Comparison of ENCODE assay signal across 26 mouse cellular contexts in genomic region chr7:141426948-141427730, GRCm38 (mm10). TPM values are rescaled to one million over a fixed set of nuclear protein-coding genes. Genes with fewer than 3 reads are reported as not detected.
A peak's percentile ranks its signal among the peaks of the same experiment; 100 is the strongest.
DNase-seq lines count a peak whose midpoint lies in the region; ATAC-seq and TF ChIP-seq lines count a peak whose summit lies in the region.
"Had no signal": no experiment of that assay in that cellular context is flagged by ENCODE, and none has a peak within 500 bp of the region (broad histone marks: within the 10 kb centered on the region; RNA-seq: fewer than 3 reads in every experiment).

No protein-coding gene starts in this region.

- no peak overlapping the region for H3K4me2 ChIP-seq in liver, embryonic 14.5 days (ENCODE audit: low read depth)
- no peak overlapping the region for H3K4me2 ChIP-seq in liver, postnatal 0 days (ENCODE audit: low read depth, low read length)
- H3K4me2 ChIP-seq: forebrain, embryonic 12.5 days; forebrain, embryonic 15.5 days; heart, embryonic 13.5 days; hindbrain, embryonic 12.5 days had no signal

- ATAC-seq in liver, embryonic 14.5 days (ENCODE audit: insufficient read depth) = 0 out of 2 replicates have a peak, but pooled peaks have one; percentile 22
- no peak for ATAC-seq in liver, postnatal 0 days
- peak; percentile 41; the same call in 1 of the 2 replicates for ATAC-seq in megakaryocyte progenitor cell, adult 5-6 weeks (replicated peaks; ENCODE audit: poor library complexity)
- ATAC-seq: forebrain, embryonic 15.5 days; hindbrain, embryonic 16.5 days; inflammation-experienced regulatory T-cells, adult 6 months; intestine, embryonic 16.5 days had no signal

- H3K36me3 ChIP-seq in liver, embryonic 14.5 days (replicated peaks; ENCODE audit: control insufficient read depth, insufficient read depth, low read depth) = no peaks in the 10 kb centered on the region
- peaks cover 11% of the 10 kb centered on the region for H3K36me3 ChIP-seq in liver, postnatal 0 days (replicated peaks; ENCODE audit: insufficient read depth, low read length)

- WGBS in liver, embryonic 14.5 days (ENCODE audit: insufficient replicate concordance) = 56% methylated on average over 12 of the region's 12 CpGs
- WGBS in liver, postnatal 0 days (ENCODE audit: insufficient replicate concordance) = 75% methylated on average over 12 of the region's 12 CpGs

- H3K27me3 ChIP-seq in liver, embryonic 14.5 days (ENCODE audit: control insufficient read depth, insufficient read depth, low read length) = no peaks in the 10 kb centered on the region
- H3K27me3 ChIP-seq in liver, postnatal 0 days (ENCODE audit: insufficient read depth, low read length) = no peaks in the 10 kb centered on the region
- H3K27me3 ChIP-seq: forebrain, embryonic 15.5 days; hindbrain, embryonic 12.5 days had no signal

- peaks cover 0 to 5% of the 10 kb centered on the region in 2 experiments; a peak in 2 of 4 replicates for H3K4me1 ChIP-seq in liver, embryonic 14.5 days (replicated peaks; ENCODE audit: control insufficient read depth in 2 of 2, insufficient read depth in 2 of 2, low read length in 1 of 2)
- peaks cover 3% of the 10 kb centered on the region for H3K4me1 ChIP-seq in liver, postnatal 0 days (ENCODE audit: insufficient read depth)

- DNase-seq in cerebellum, adult 9-11 months = peak; percentile 57
- DNase-seq in cerebellum, adult 11 months = no peak
- no peak for DNase-seq in liver, embryonic 14.5 days (ENCODE audit: low read depth in 3 of 3, low spot score in 3 of 3)
- no peak for DNase-seq in liver, postnatal 0 days
- no peak for DNase-seq in urinary bladder, adult 18-20 months (ENCODE audit: low spot score in 2 of 2)
- DNase-seq in layer of hippocampus, postnatal 10 days (ENCODE audit: low spot score in 2 of 2) = no peak
- DNase-seq: adrenal gland, adult 2 months; adrenal gland, postnatal 14 days; B cell, adult 2 months; cerebellum, postnatal 10 days; cerebellum, postnatal 36 days; gastrocnemius, postnatal 25 days; heart, adult 2 months; heart, postnatal 14 days had no signal

- TF ChIP-seq EP300 in liver, embryonic 14.5 days (IDR thresholded peaks at IDR 0.05; ENCODE audit: low read depth) = no peak
- no peak for TF ChIP-seq EP300 in liver, postnatal 0 days (IDR thresholded peaks at IDR 0.05; ENCODE audit: low read depth)

- H3K27ac ChIP-seq in liver, embryonic 14.5 days = no peak overlapping the region
- no peak overlapping the region for H3K27ac ChIP-seq in liver, postnatal 0 days (ENCODE audit: low read depth)
- H3K27ac ChIP-seq: forebrain, embryonic 12.5 days; forebrain, embryonic 15.5 days; heart, adult 2 months; heart, embryonic 13.5 days; hindbrain, embryonic 12.5 days had no signal

- TF ChIP-seq CTCF in liver, embryonic 14.5 days (IDR thresholded peaks at IDR 0.05; ENCODE audit: low read depth) = no peak
- TF ChIP-seq CTCF in liver, postnatal 0 days (IDR thresholded peaks at IDR 0.05; ENCODE audit: low read depth) = no peak

- no peaks in the 10 kb centered on the region for H3K9me3 ChIP-seq in liver, embryonic 14.5 days (ENCODE audit: control insufficient read depth, low read length)
- H3K9me3 ChIP-seq in liver, postnatal 0 days (ENCODE audit: low read length) = no peaks in the 10 kb centered on the region
- H3K9me3 ChIP-seq: forebrain, embryonic 12.5 days; forebrain, embryonic 15.5 days; heart, embryonic 10.5 days; heart, embryonic 13.5 days; hindbrain, embryonic 12.5 days had no signal

- no peak overlapping the region for H3K4me3 ChIP-seq in liver, embryonic 14.5 days (ENCODE audit: insufficient read depth in 1 of 2, low read depth in 2 of 2, low read length in 2 of 2)
- no peak overlapping the region for H3K4me3 ChIP-seq in liver, postnatal 0 days (ENCODE audit: low read depth, low read length)
- H3K4me3 ChIP-seq: forebrain, embryonic 12.5 days; forebrain, embryonic 15.5 days; heart, adult 2 months; heart, embryonic 10.5 days; heart, embryonic 13.5 days; hindbrain, embryonic 12.5 days had no signal

- H3K9ac ChIP-seq in liver, embryonic 14.5 days (replicated peaks) = no peak overlapping the region
- H3K9ac ChIP-seq in liver, postnatal 0 days (replicated peaks) = no peak overlapping the region
- H3K9ac ChIP-seq: forebrain, embryonic 12.5 days; forebrain, embryonic 15.5 days; heart, embryonic 13.5 days; hindbrain, embryonic 12.5 days had no signal

RNA-seq across cellular contexts. Expression of gene Cend1, which starts 2.2 kb away (rescaled TPM):
- 0.09 TPM in 1 of 2 replicates, not detected in the other for polyA plus RNA-seq in liver, embryonic 14.5 days (2012; rRNA removed)
- not detected in 2 replicates for polyA plus RNA-seq in liver, embryonic 14.5 days (2014; fragmentation: Nextera tagmentation; extraction: Ambion mirVana)
- polyA plus RNA-seq in liver, postnatal 0 days (2015; fragmentation: Nextera tagmentation; extraction: Ambion mirVana) = not detected in 2 replicates
- not detected in 2 replicates for total RNA-seq in megakaryocyte progenitor cell, adult 5-6 weeks (2015)
- not detected in 2 replicates for total RNA-seq in megakaryocyte progenitor cell, adult 5-6 weeks (2017)
- 100 to 1,000 TPM; 259 to 281 TPM for total RNA-seq in layer of hippocampus, postnatal 10 days (2021)
- total RNA-seq: CH12.LX; hematopoietic stem cell, adult 5-6 weeks; MEL had no signal

RNA-seq across cellular contexts. Expression of gene Slc25a22, which starts 10.6 kb away (rescaled TPM):
- polyA plus RNA-seq in liver, embryonic 14.5 days (2012; rRNA removed) = 19.6 and 23.8 TPM in 2 replicates
- polyA plus RNA-seq in liver, embryonic 14.5 days (2014; fragmentation: Nextera tagmentation; extraction: Ambion mirVana) = 11.0 and 13.5 TPM in 2 replicates
- 38.4 and 41.6 TPM in 2 replicates for polyA plus RNA-seq in liver, postnatal 0 days (2015; fragmentation: Nextera tagmentation; extraction: Ambion mirVana)
- 15.5 and 19.8 TPM in 2 replicates for total RNA-seq in megakaryocyte progenitor cell, adult 5-6 weeks (2015)
- total RNA-seq in megakaryocyte progenitor cell, adult 5-6 weeks (2017) = 4.4 and 5.3 TPM in 2 replicates
- 100 to 1,000 TPM; 281 to 341 TPM for total RNA-seq in layer of hippocampus, postnatal 10 days (2021)

RNA-seq across cellular contexts. Expression of gene Gatd1, which starts 13.2 kb away (rescaled TPM):
- polyA plus RNA-seq in liver, embryonic 14.5 days (2012; rRNA removed) = 13.8 and 16.9 TPM in 2 replicates
- polyA plus RNA-seq in liver, embryonic 14.5 days (2014; fragmentation: Nextera tagmentation; extraction: Ambion mirVana) = 8.7 and 10.3 TPM in 2 replicates
- polyA plus RNA-seq in liver, postnatal 0 days (2015; fragmentation: Nextera tagmentation; extraction: Ambion mirVana) = 17.4 and 18.2 TPM in 2 replicates
- 21.9 and 25.9 TPM in 2 replicates for total RNA-seq in megakaryocyte progenitor cell, adult 5-6 weeks (2015)
- 13.5 and 16.3 TPM in 2 replicates for total RNA-seq in megakaryocyte progenitor cell, adult 5-6 weeks (2017)
- total RNA-seq in layer of hippocampus, postnatal 10 days (2021) = 10 to 100 TPM; 34.4 to 39.3 TPM

RNA-seq across cellular contexts. Expression of gene Pidd1, which starts 16.7 kb away (rescaled TPM):
- 15.5 and 18.7 TPM in 2 replicates for polyA plus RNA-seq in liver, embryonic 14.5 days (2012; rRNA removed)
- 6.1 and 9.4 TPM in 2 replicates for polyA plus RNA-seq in liver, embryonic 14.5 days (2014; fragmentation: Nextera tagmentation; extraction: Ambion mirVana)
- 3.6 and 4.3 TPM in 2 replicates for polyA plus RNA-seq in liver, postnatal 0 days (2015; fragmentation: Nextera tagmentation; extraction: Ambion mirVana)
- total RNA-seq in megakaryocyte progenitor cell, adult 5-6 weeks (2015) = 14.2 and 14.4 TPM in 2 replicates
- total RNA-seq in megakaryocyte progenitor cell, adult 5-6 weeks (2017) = 9.7 and 11.2 TPM in 2 replicates
- 1 to 10 TPM; 2.1 to 3.8 TPM for total RNA-seq in layer of hippocampus, postnatal 10 days (2021)

RNA-seq across cellular contexts. Expression of gene Rplp2, which starts 20.0 kb away (rescaled TPM):
- polyA plus RNA-seq in liver, embryonic 14.5 days (2012; rRNA removed) = 328 and 661 TPM in 2 replicates
- polyA plus RNA-seq in liver, embryonic 14.5 days (2014; fragmentation: Nextera tagmentation; extraction: Ambion mirVana) = 942 and 950 TPM in 2 replicates
- 861 and 865 TPM in 2 replicates for polyA plus RNA-seq in liver, postnatal 0 days (2015; fragmentation: Nextera tagmentation; extraction: Ambion mirVana)
- total RNA-seq in megakaryocyte progenitor cell, adult 5-6 weeks (2015) = 2,968 and 3,129 TPM in 2 replicates
- 2,070 and 2,265 TPM in 2 replicates for total RNA-seq in megakaryocyte progenitor cell, adult 5-6 weeks (2017)
- 100 to 1,000 TPM; 648 to 721 TPM for total RNA-seq in layer of hippocampus, postnatal 10 days (2021)

Comparison
In these comparisons a context has a peak if more than half of its experiments do, and no peak if none do; other contexts are left out.
1. RNA of gene Cend1, which starts 2.2 kb away (total RNA-seq): 259 to 281 TPM in layer of hippocampus, postnatal 10 days; not detected in megakaryocyte progenitor cell, adult 5-6 weeks; every median in the first group is over 100 times any median in the second.
2. RNA of gene Slc25a22, which starts 10.6 kb away (total RNA-seq): 281 to 341 TPM in layer of hippocampus, postnatal 10 days; 4.4 to 19.8 TPM in megakaryocyte progenitor cell, adult 5-6 weeks; every median in the first group is over 10 times any median in the second.